Mouse (Mus musculus) thymus, adult 2 months (tissue): Measurements from ENCODE around the gene Plppr1.

Experiments
- CTCF ChIP-seq: fragments of 200-500 bp; IDR thresholded peaks from 2 replicates; pipeline ENCODE4 v1.5.1; 2012; ENCODE audit warnings: mild to moderate bottlenecking, control low read depth, low read length, moderate library complexity, borderline replicate concordance; ENCODE audit not compliant: control insufficient read depth, poor library complexity, insufficient read depth; ENCODE audit errors: extremely low read depth
- POLR2A ChIP-seq: fragments of 200-500 bp; IDR thresholded peaks from 2 replicates; pipeline ENCODE4 v1.6.1; 2012; ENCODE audit warnings: mild to moderate bottlenecking, low read length, control low read depth, moderate library complexity; ENCODE audit not compliant: control insufficient read depth, poor library complexity, insufficient read depth; ENCODE audit errors: extremely low read depth

GRCm38 (mm10) chr4:49075881-49076280, 16.8 kb downstream of the Plppr1 start:
- TF ChIP-seq POLR2A (no peak), CTCF (no peak)
